Mouse (Mus musculus) T-helper 17 cell (primary cell): ENCODE measurements around the gene Drd2.

Experiments used
- in situ Hi-C, 2 experiments: fragments of 300-600 bp; cut with MboI, MseI; formaldehyde crosslinking; loops; 1 replicate in 1 of 2; 2 replicates in 1 of 2; pipeline ENCODE4 v1.15.1; 2025; ENCODE audit warnings: high pct_unique_total_duplicates in 2 of 2

Gene Drd2

GRCm38 (mm10) chr9:49340136-49341043, at the start of gene Drd2:
Gene Drd2 (plus strand): TSS chr9:49340627.
- in situ Hi-C loops, result no loop called here

- in situ Hi-C loops, result no loop called here
Measured at GRCm38 (mm10) chr9:49295101-49295500, 45.3 kb upstream of the Drd2 start.

- in situ Hi-C loops, result no loop called here
Measured at GRCm38 (mm10) chr9:49307576-49307975, 32.9 kb upstream of the Drd2 start.

- in situ Hi-C loops, result no loop called here
Measured at GRCm38 (mm10) chr9:49310821-49311220, 29.6 kb upstream of the Drd2 start.

- in situ Hi-C loops, result no loop called here
Measured at GRCm38 (mm10) chr9:49318638-49319037, 21.8 kb upstream of the Drd2 start.

- in situ Hi-C loops, result no loop called here
Measured at GRCm38 (mm10) chr9:49341044-49341365, 578 bp downstream of the Drd2 start.

GRCm38 (mm10) chr9:49365763-49366162, 25.3 kb downstream of the Drd2 start:
- in situ Hi-C loops, result no loop called here

GRCm38 (mm10) chr9:49373946-49374345, 33.5 kb downstream of the Drd2 start:
- in situ Hi-C loops, result no loop called here

- in situ Hi-C loops, result no loop called here
Measured at GRCm38 (mm10) chr9:49379962-49380361, 39.5 kb downstream of the Drd2 start.

- in situ Hi-C loops, result no loop called here
Measured at GRCm38 (mm10) chr9:49384041-49384440, 43.6 kb downstream of the Drd2 start.

GRCm38 (mm10) chr9:49384855-49385254, 44.4 kb downstream of the Drd2 start:
- in situ Hi-C loops, result no loop called here

GRCm38 (mm10) chr9:49385301-49385700, 44.9 kb downstream of the Drd2 start:
- in situ Hi-C loops, result no loop called here

GRCm38 (mm10) chr9:49386119-49386518, 45.7 kb downstream of the Drd2 start:
- in situ Hi-C loops, result no loop called here

GRCm38 (mm10) chr9:49392242-49392641, 51.8 kb downstream of the Drd2 start:
- in situ Hi-C loops, result no loop called here

- in situ Hi-C loops, result loop anchor here in 1 of 2 experiments (5.0 kb wide), 1 partner anchor 61 kb away; no protein-coding TSS in a partner anchor
Measured at GRCm38 (mm10) chr9:49396006-49396405, 55.6 kb downstream of the Drd2 start.

GRCm38 (mm10) chr9:49403711-49404110, 63.3 kb downstream of the Drd2 start:
- in situ Hi-C loops, result no loop called here

GRCm38 (mm10) chr9:49407028-49407427, 66.6 kb downstream of the Drd2 start:
- in situ Hi-C loops, result loop anchor here in 1 of 2 experiments (5.0 kb wide), 1 partner anchor 50 kb away; no protein-coding TSS in a partner anchor

GRCm38 (mm10) chr9:49410621-49411020, 70.2 kb downstream of the Drd2 start:
- in situ Hi-C loops, result no loop called here

- in situ Hi-C loops, result no loop called here
Measured at GRCm38 (mm10) chr9:49423866-49424265, 83.4 kb downstream of the Drd2 start.

GRCm38 (mm10) chr9:49425585-49425984, 85.2 kb downstream of the Drd2 start:
- in situ Hi-C loops, result no loop called here

GRCm38 (mm10) chr9:49426921-49427320, 86.5 kb downstream of the Drd2 start, which contains the start of gene Ankk1:
Gene Ankk1 (minus strand): TSS chr9:49427021.
- in situ Hi-C loops, result no loop called here

GRCm38 (mm10) chr9:49427478-49427877, 87.1 kb downstream of the Drd2 start:
- in situ Hi-C loops, result no loop called here

GRCm38 (mm10) chr9:49442621-49443020, 102.2 kb downstream of the Drd2 start:
- in situ Hi-C loops, result no loop called here
